Mouse (Mus musculus): ENCODE measurements around the gene Phldb2. TPM values are rescaled to one million over a fixed set of nuclear protein-coding genes. Genes with fewer than 3 reads are reported as not detected.
A peak's percentile ranks its signal among the peaks of the same experiment; 100 is the strongest.

The Phldb2 gene
- polyA plus RNA-seq, 1 experiment from 2014 or later = 7.5 TPM

DNA sequence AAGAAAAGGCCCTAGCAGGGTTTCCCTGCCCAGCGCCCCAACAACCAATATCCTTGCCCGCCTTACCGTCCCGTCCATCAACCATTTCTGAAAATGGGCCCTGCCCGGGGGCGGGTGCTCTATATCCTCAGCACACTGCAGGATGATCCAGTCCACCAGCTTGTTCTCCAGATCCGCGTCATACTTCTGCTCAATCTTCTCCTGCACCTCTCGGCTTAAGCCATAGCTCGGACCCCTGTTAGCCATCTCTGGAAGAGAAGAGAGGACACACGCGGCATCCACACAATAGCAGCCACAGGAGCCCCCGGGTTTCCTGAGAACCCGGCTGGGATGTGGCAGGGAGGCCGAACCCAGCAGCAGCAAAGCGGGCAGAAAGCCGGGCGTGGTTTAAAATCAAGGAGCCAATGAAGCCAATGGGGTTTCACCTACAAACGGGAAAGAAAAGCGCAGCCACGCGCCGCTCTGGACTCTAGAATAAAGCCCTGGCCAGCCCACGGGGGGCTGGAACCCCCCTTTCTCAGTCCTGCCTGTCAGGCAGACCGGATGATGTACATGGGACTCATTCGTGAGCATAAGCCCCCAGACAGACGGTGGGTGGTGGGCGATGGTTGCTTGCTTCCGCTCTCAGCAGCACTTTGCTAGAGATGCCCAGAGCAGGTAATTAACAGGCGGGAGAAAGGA lies 229.2 kb downstream of the Phldb2 start, which contains the start of gene Tagln3:
TSS of gene Tagln3 (minus strand) at position 548 of the 681 bp plus-strand sequence.
- DNase-seq (ENCODE audit: low spot score) = peak; percentile 81
- Histone ChIP-seq H3K36me3 (replicated peaks; ENCODE audit: control insufficient read depth, insufficient read depth) (peaks cover 33% of the 10 kb centered on the region), H3K27ac (peak within 1 kb of the TSS; percentile 96), H3K4me1 (replicated peaks; ENCODE audit: control insufficient read depth, insufficient read depth, low read length) (peaks cover 35% of the 10 kb centered on the region), H3K4me2 (replicated peaks) (peak within 1 kb of the TSS; percentile 71), H3K9me3 (ENCODE audit: control insufficient read depth, low read length) (no peaks in the 10 kb centered on the region), H3K27me3 (ENCODE audit: control insufficient read depth, insufficient read depth, low read length) (no peaks in the 10 kb centered on the region), H3K9ac (peak within 1 kb of the TSS; percentile 86), H3K4me3 (replicated peaks; ENCODE audit: low read length) (peak within 1 kb of the TSS; percentile 52)
- peak; percentile 88 for ATAC-seq (ENCODE audit: low FRiP score)
- WGBS = under 1% methylated on average over 30 of the region's 30 CpGs

GRCm38 (mm10) chr16:45723172-45723901 lies 230.1 kb downstream of the Phldb2 start:
- 22% methylated on average over 6 of the region's 6 CpGs for WGBS
- H3K36me3 ChIP-seq (replicated peaks; ENCODE audit: control insufficient read depth, insufficient read depth) = peaks cover 37% of the 10 kb centered on the region
- H3K4me3 ChIP-seq (replicated peaks; ENCODE audit: low read length) = peak overlapping the region; percentile 52
- H3K9me3 ChIP-seq (ENCODE audit: control insufficient read depth, low read length) = no peaks in the 10 kb centered on the region
- H3K4me2 ChIP-seq (replicated peaks) = peak overlapping the region; percentile 71
- peak overlapping the region; percentile 86 for H3K9ac ChIP-seq
- ATAC-seq (ENCODE audit: low FRiP score) = peak; percentile 21
- peak; percentile 58 for DNase-seq (ENCODE audit: low spot score)
- H3K4me1 ChIP-seq (replicated peaks; ENCODE audit: control insufficient read depth, insufficient read depth, low read length) = peaks cover 35% of the 10 kb centered on the region
- no peaks in the 10 kb centered on the region for H3K27me3 ChIP-seq (ENCODE audit: control insufficient read depth, insufficient read depth, low read length)
- H3K27ac ChIP-seq = peak overlapping the region; percentile 96

DNA sequence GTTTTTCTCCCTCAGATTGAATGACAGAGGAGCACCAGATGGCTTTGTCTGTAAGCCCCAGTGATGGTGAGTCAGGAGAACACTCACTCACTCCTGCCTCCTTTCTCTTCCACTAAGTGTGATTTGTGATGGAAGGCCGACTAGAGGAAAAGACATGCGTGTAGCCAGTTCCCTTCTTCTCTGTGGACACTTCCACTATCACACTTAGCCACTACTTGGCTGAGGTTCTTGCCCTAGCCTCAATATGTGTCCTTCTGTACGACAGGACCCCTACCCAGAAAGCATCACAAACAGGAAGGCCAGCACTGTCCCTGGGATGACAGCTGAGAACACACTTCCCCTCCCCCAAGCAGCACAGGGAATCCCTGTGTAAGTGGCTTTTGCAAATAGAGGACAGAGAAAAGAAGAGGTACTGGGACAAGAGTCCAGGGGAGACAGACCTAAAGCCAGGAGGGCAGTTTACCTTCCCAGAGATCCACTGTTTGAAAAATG lies 230.9 kb downstream of the Phldb2 start:
- H3K27me3 ChIP-seq (ENCODE audit: control insufficient read depth, insufficient read depth, low read length) = no peaks in the 10 kb centered on the region
- H3K4me1 ChIP-seq (replicated peaks; ENCODE audit: control insufficient read depth, insufficient read depth, low read length) = peaks cover 35% of the 10 kb centered on the region
- no peak for ATAC-seq (ENCODE audit: low FRiP score)
- no peaks in the 10 kb centered on the region for H3K9me3 ChIP-seq (ENCODE audit: control insufficient read depth, low read length)
- DNase-seq (ENCODE audit: low spot score) = no peak
- peak overlapping the region; percentile 86 for H3K9ac ChIP-seq
- 23% methylated on average over 3 of the region's 3 CpGs for WGBS
- H3K27ac ChIP-seq = peak overlapping the region; percentile 96
- H3K4me2 ChIP-seq (replicated peaks) = peak overlapping the region; percentile 71
- H3K4me3 ChIP-seq (replicated peaks; ENCODE audit: low read length) = peak overlapping the region; percentile 52
- peaks cover 42% of the 10 kb centered on the region for H3K36me3 ChIP-seq (replicated peaks; ENCODE audit: control insufficient read depth, insufficient read depth)

DNA sequence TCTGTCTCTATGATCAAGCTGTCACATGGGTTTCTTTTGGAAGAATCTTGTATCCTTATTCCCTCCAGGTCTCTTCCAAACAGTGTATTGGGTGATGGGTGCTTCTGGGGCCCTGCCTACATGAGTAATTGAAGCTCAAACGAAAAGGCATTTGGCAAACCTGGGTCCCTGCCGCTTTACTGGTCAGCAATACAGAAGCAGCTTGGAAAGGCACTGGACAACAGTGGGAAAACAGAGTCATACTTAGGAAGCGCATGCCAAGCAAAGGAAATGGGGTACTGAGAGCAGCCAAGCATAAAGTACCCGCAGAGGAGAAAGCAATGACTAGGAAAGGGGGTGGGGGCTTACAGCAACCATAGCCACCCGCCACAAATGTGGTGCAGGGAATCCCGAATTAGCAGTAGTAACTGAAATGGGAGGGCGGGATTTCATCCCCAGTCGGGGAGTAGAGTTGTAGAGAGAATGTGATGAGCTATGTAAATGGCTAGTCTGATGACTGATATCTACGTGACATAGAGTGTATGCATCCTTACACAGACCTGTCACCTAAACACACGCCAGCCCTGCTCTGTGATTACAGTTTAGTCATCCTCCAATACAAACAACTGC lies 233.3 kb downstream of the Phldb2 start:
- Histone ChIP-seq H3K36me3 (replicated peaks; ENCODE audit: control insufficient read depth, insufficient read depth) (peaks cover 63% of the 10 kb centered on the region), H3K27me3 (ENCODE audit: control insufficient read depth, insufficient read depth, low read length) (no peaks in the 10 kb centered on the region), H3K9ac (no peak overlapping the region), H3K27ac (no peak overlapping the region; the same call in 1 of the 2 replicates), H3K9me3 (ENCODE audit: control insufficient read depth, low read length) (no peaks in the 10 kb centered on the region), H3K4me2 (replicated peaks) (peak overlapping the region; percentile 71; the same call in 1 of the 2 replicates), H3K4me3 (replicated peaks; ENCODE audit: low read length) (no peak overlapping the region), H3K4me1 (replicated peaks; ENCODE audit: control insufficient read depth, insufficient read depth, low read length) (peaks cover 35% of the 10 kb centered on the region)
- ATAC-seq (ENCODE audit: low FRiP score) = no peak
- WGBS = 84% methylated on average over 10 of the region's 10 CpGs
- no peak for DNase-seq (ENCODE audit: low spot score)

GRCm38 (mm10) chr16:45718296-45718695 lies 235.1 kb downstream of the Phldb2 start:
- H3K36me3 ChIP-seq (replicated peaks; ENCODE audit: control insufficient read depth, insufficient read depth) = peaks cover 77% of the 10 kb centered on the region
- WGBS = 95% methylated on average over 4 of the region's 4 CpGs
- DNase-seq (ENCODE audit: low spot score) = no peak

DNA sequence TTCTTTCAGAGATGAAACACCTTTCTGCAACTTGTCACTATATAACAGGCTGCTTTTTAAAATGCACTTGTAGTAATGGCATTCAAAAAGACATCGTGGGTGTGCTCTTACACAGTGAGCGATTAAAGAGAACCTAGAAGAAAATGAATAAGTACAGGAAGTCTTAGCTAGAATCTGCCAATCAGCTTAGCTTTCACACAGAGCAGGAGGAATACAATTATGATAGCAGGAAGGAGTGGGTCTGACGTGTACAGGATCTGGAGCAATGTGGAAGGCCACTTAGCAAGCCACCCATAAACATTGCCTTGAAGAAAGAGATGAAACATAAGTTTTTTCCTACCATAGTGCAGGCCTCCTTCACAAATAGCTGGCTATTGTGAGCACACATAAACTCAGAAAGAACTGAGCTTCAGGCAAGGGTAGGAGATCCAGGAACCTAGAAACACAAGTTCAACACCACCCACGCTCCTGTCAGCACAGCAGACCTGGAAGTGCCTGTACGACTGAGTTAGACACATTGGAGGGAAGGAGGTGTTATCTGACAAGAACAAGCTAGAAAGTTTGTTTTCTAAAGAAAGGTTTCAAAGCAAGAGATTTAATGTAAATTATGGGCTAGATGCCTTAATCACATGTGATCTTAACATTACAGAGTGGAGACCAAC lies 238.8 kb downstream of the Phldb2 start:
- peaks cover 90% of the 10 kb centered on the region for H3K36me3 ChIP-seq (replicated peaks; ENCODE audit: control insufficient read depth, insufficient read depth)

More at GRCm38 (mm10) chr16:45718296-45718695, 235.1 kb downstream of the Phldb2 start:
- no peak for ATAC-seq (ENCODE audit: low FRiP score)
- no peaks in the 10 kb centered on the region for H3K27me3 ChIP-seq (ENCODE audit: control insufficient read depth, insufficient read depth, low read length)
- H3K9ac ChIP-seq = no peak overlapping the region
- H3K4me2 ChIP-seq (replicated peaks) = no peak overlapping the region
- no peaks in the 10 kb centered on the region for H3K9me3 ChIP-seq (ENCODE audit: control insufficient read depth, low read length)
- no peak overlapping the region for H3K4me3 ChIP-seq (replicated peaks; ENCODE audit: low read length)
- H3K27ac ChIP-seq = no peak overlapping the region
- peaks cover 35% of the 10 kb centered on the region for H3K4me1 ChIP-seq (replicated peaks; ENCODE audit: control insufficient read depth, insufficient read depth, low read length)

DNA sequence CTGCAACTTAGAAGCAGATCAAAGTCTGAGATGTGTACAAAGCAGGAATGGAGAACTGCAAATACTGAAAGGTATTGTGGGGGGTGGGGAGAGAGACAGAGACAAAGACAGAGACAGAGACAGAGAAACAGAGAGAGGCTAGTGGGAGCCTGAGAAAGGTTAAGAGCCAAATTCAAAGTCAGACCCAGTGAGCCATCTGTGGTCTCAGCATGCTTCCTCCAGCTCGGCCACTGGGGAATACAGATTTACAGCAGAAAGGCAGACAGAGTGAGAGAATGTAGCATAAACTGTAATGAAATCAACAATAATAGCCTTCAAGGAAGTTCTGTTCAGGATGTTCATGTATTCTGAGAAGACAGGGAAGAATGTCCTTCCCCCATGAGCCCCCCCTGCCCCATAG lies 239.5 kb downstream of the Phldb2 start:
- 73% methylated on average over 1 of the region's 1 CpGs for WGBS
- Histone ChIP-seq H3K27ac (no peak overlapping the region), H3K27me3 (ENCODE audit: control insufficient read depth, insufficient read depth, low read length) (no peaks in the 10 kb centered on the region), H3K4me1 (replicated peaks; ENCODE audit: control insufficient read depth, insufficient read depth, low read length) (no peaks in the 10 kb centered on the region), H3K4me2 (replicated peaks) (no peak overlapping the region), H3K9me3 (ENCODE audit: control insufficient read depth, low read length) (no peaks in the 10 kb centered on the region), H3K9ac (no peak overlapping the region), H3K36me3 (replicated peaks; ENCODE audit: control insufficient read depth, insufficient read depth) (peaks cover 85% of the 10 kb centered on the region), H3K4me3 (replicated peaks; ENCODE audit: low read length) (no peak overlapping the region)
- DNase-seq (ENCODE audit: low spot score) (no peak), ATAC-seq (ENCODE audit: low FRiP score) (no peak)

More for the DNA sequence above, 238.8 kb downstream of the Phldb2 start:
- no peak overlapping the region for H3K27ac ChIP-seq
- H3K27me3 ChIP-seq (ENCODE audit: control insufficient read depth, insufficient read depth, low read length) = no peaks in the 10 kb centered on the region
- H3K9me3 ChIP-seq (ENCODE audit: control insufficient read depth, low read length) = no peaks in the 10 kb centered on the region
- no peak overlapping the region for H3K4me2 ChIP-seq (replicated peaks)
- 86% methylated on average over 5 of the region's 5 CpGs for WGBS
- peaks cover 2% of the 10 kb centered on the region; the same call in 1 of the 2 replicates for H3K4me1 ChIP-seq (replicated peaks; ENCODE audit: control insufficient read depth, insufficient read depth, low read length)
- DNase-seq (ENCODE audit: low spot score) (no peak), ATAC-seq (ENCODE audit: low FRiP score) (no peak)
- H3K4me3 ChIP-seq (replicated peaks; ENCODE audit: low read length) = no peak overlapping the region
- no peak overlapping the region for H3K9ac ChIP-seq

DNA sequence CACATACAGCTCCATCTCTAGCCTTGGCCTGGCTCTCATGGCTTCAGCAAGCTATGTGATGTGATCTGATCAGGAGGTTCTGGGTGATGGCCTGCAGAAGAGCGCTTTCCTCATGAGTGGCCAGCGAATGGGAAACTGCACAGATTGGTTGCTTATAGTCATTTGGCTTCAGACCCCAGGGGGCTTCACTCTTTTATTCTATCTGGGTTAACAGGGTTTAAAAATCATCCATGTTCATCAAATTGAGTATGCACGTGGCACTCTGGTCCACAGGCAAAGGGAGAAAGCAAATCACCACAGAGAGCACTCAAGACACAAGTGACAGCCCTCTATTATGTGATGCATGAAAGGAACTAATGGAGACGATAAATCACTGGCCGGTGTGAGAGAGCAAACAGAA lies 240.1 kb downstream of the Phldb2 start:
- ATAC-seq (ENCODE audit: low FRiP score) (no peak), DNase-seq (ENCODE audit: low spot score) (no peak)
- H3K4me1 ChIP-seq (replicated peaks; ENCODE audit: control insufficient read depth, insufficient read depth, low read length) = no peaks in the 10 kb centered on the region
- no peak overlapping the region for H3K9ac ChIP-seq
- no peaks in the 10 kb centered on the region for H3K27me3 ChIP-seq (ENCODE audit: control insufficient read depth, insufficient read depth, low read length)
- H3K9me3 ChIP-seq (ENCODE audit: control insufficient read depth, low read length) = no peaks in the 10 kb centered on the region
- peaks cover 79% of the 10 kb centered on the region for H3K36me3 ChIP-seq (replicated peaks; ENCODE audit: control insufficient read depth, insufficient read depth)
- H3K4me2 ChIP-seq (replicated peaks) = no peak overlapping the region
- WGBS = 63% methylated on average over 5 of the region's 5 CpGs
- H3K27ac ChIP-seq = no peak overlapping the region
- H3K4me3 ChIP-seq (replicated peaks; ENCODE audit: low read length) = no peak overlapping the region
